Mouse (Mus musculus): ENCODE data around the gene Polr2c. TPM values are rescaled to one million over a fixed set of nuclear protein-coding genes. Genes with fewer than 3 reads are reported as not detected.

Gene Polr2c
- polyA plus RNA-seq (2014; fragmentation: Nextera tagmentation; extraction: Ambion mirVana) = 141 and 143 TPM in 2 replicates

- Histone ChIP-seq H3K9ac (ENCODE audit: low read depth, low read length) (peak within 1 kb of the TSS; percentile 95), H3K27me3 (ENCODE audit: control insufficient read depth, insufficient read depth, low read length) (no peaks in the 10 kb centered on the region), H3K36me3 (ENCODE audit: control insufficient read depth, insufficient read depth, low read length) (peaks cover 13% of the 10 kb centered on the region), H3K4me3 (ENCODE audit: low read depth, low read length) (peak within 1 kb of the TSS; percentile 100), H3K9me3 (replicated peaks; ENCODE audit: control insufficient read depth, low read length) (no peaks in the 10 kb centered on the region), H3K27ac (ENCODE audit: low read depth, low read length) (peak within 1 kb of the TSS; percentile 77), H3K4me2 (peak within 1 kb of the TSS; percentile 86), H3K4me1 (ENCODE audit: control insufficient read depth, insufficient read depth, low read length) (peaks cover 5% of the 10 kb centered on the region; the same call in 1 of the 2 replicates)
- peak; percentile 71 for ATAC-seq (replicated peaks; ENCODE audit: insufficient number of reproducible peaks, low FRiP score, low TSS enrichment)
- 1% methylated on average over 68 of the region's 68 CpGs for WGBS (ENCODE audit: insufficient replicate concordance)
These were observed at the start of gene Polr2c for GRCm38 (mm10) chr8:94857346-94858173. TSS of gene Polr2c (plus strand) at chr8:94857450.

- Histone ChIP-seq H3K36me3 (ENCODE audit: control insufficient read depth, insufficient read depth, low read length) (no peaks in the 10 kb centered on the region), H3K4me2 (no peak overlapping the region), H3K27ac (ENCODE audit: low read depth, low read length) (no peak overlapping the region), H3K9me3 (replicated peaks; ENCODE audit: control insufficient read depth, low read length) (no peaks in the 10 kb centered on the region), H3K4me3 (ENCODE audit: low read depth, low read length) (no peak overlapping the region), H3K4me1 (ENCODE audit: control insufficient read depth, insufficient read depth, low read length) (peaks cover 17% of the 10 kb centered on the region), H3K27me3 (ENCODE audit: control insufficient read depth, insufficient read depth, low read length) (0 out of 2 replicates have a peak, but pooled peaks cover 3% of the 10 kb centered on the region), H3K9ac (ENCODE audit: low read depth, low read length) (no peak overlapping the region)
- 60% methylated on average over 7 of the region's 7 CpGs for WGBS (ENCODE audit: insufficient replicate concordance)
- ATAC-seq (replicated peaks; ENCODE audit: insufficient number of reproducible peaks, low FRiP score, low TSS enrichment) = no peak
These were observed 49.7 kb upstream of the Polr2c start for GRCm38 (mm10) chr8:94807506-94807905.

- no peak for ATAC-seq (replicated peaks; ENCODE audit: insufficient number of reproducible peaks, low FRiP score, low TSS enrichment)
- Histone ChIP-seq H3K4me2 (no peak overlapping the region), H3K36me3 (ENCODE audit: control insufficient read depth, insufficient read depth, low read length) (no peaks in the 10 kb centered on the region), H3K4me3 (ENCODE audit: low read depth, low read length) (no peak overlapping the region), H3K27me3 (ENCODE audit: control insufficient read depth, insufficient read depth, low read length) (0 out of 2 replicates have a peak, but pooled peaks cover 3% of the 10 kb centered on the region), H3K4me1 (ENCODE audit: control insufficient read depth, insufficient read depth, low read length) (peaks cover 19% of the 10 kb centered on the region), H3K9ac (ENCODE audit: low read depth, low read length) (no peak overlapping the region), H3K27ac (ENCODE audit: low read depth, low read length) (no peak overlapping the region), H3K9me3 (replicated peaks; ENCODE audit: control insufficient read depth, low read length) (no peaks in the 10 kb centered on the region)
- 73% methylated on average over 6 of the region's 6 CpGs for WGBS (ENCODE audit: insufficient replicate concordance)
These were observed 48.9 kb upstream of the Polr2c start for GRCm38 (mm10) chr8:94808372-94808771.

GRCm38 (mm10) chr8:94810153-94810552 lies 47.1 kb upstream of the Polr2c start, which contains the start of gene Ccl17:
TSS of gene Ccl17 (plus strand) at chr8:94810453.
- Histone ChIP-seq H3K4me2 (no peak within 1 kb of the TSS), H3K36me3 (ENCODE audit: control insufficient read depth, insufficient read depth, low read length) (no peaks in the 10 kb centered on the region), H3K4me1 (ENCODE audit: control insufficient read depth, insufficient read depth, low read length) (peaks cover 7% of the 10 kb centered on the region; the same call in 1 of the 2 replicates), H3K27me3 (ENCODE audit: control insufficient read depth, insufficient read depth, low read length) (0 out of 2 replicates have a peak, but pooled peaks cover 3% of the 10 kb centered on the region), H3K9ac (ENCODE audit: low read depth, low read length) (no peak within 1 kb of the TSS), H3K4me3 (ENCODE audit: low read depth, low read length) (no peak within 1 kb of the TSS), H3K9me3 (replicated peaks; ENCODE audit: control insufficient read depth, low read length) (no peaks in the 10 kb centered on the region), H3K27ac (ENCODE audit: low read depth, low read length) (no peak within 1 kb of the TSS)
- ATAC-seq (replicated peaks; ENCODE audit: insufficient number of reproducible peaks, low FRiP score, low TSS enrichment) = no peak
- WGBS (ENCODE audit: insufficient replicate concordance) = 14% methylated on average over 3 of the region's 3 CpGs

- no peak overlapping the region for H3K4me2 ChIP-seq
- H3K9me3 ChIP-seq (replicated peaks; ENCODE audit: control insufficient read depth, low read length) = no peaks in the 10 kb centered on the region
- no peak overlapping the region for H3K27ac ChIP-seq (ENCODE audit: low read depth, low read length)
- no peak overlapping the region for H3K9ac ChIP-seq (ENCODE audit: low read depth, low read length)
- H3K36me3 ChIP-seq (ENCODE audit: control insufficient read depth, insufficient read depth, low read length) = no peaks in the 10 kb centered on the region
- WGBS (ENCODE audit: insufficient replicate concordance) = 76% methylated on average over 5 of the region's 5 CpGs
- ATAC-seq (replicated peaks; ENCODE audit: insufficient number of reproducible peaks, low FRiP score, low TSS enrichment) = no peak
- 0 out of 2 replicates have a peak, but pooled peaks cover 3% of the 10 kb centered on the region for H3K27me3 ChIP-seq (ENCODE audit: control insufficient read depth, insufficient read depth, low read length)
- H3K4me1 ChIP-seq (ENCODE audit: control insufficient read depth, insufficient read depth, low read length) = peaks cover 7% of the 10 kb centered on the region; the same call in 1 of the 2 replicates
- H3K4me3 ChIP-seq (ENCODE audit: low read depth, low read length) = no peak overlapping the region
These were observed 46.4 kb upstream of the Polr2c start for GRCm38 (mm10) chr8:94810855-94811254.

GRCm38 (mm10) chr8:94811654-94812053 lies 45.6 kb upstream of the Polr2c start:
- Histone ChIP-seq H3K36me3 (ENCODE audit: control insufficient read depth, insufficient read depth, low read length) (no peaks in the 10 kb centered on the region), H3K9ac (ENCODE audit: low read depth, low read length) (no peak overlapping the region; the same call in 1 of the 2 replicates), H3K4me2 (no peak overlapping the region), H3K27ac (ENCODE audit: low read depth, low read length) (no peak overlapping the region), H3K4me3 (ENCODE audit: low read depth, low read length) (no peak overlapping the region), H3K9me3 (replicated peaks; ENCODE audit: control insufficient read depth, low read length) (no peaks in the 10 kb centered on the region), H3K27me3 (ENCODE audit: control insufficient read depth, insufficient read depth, low read length) (0 out of 2 replicates have a peak, but pooled peaks cover 3% of the 10 kb centered on the region), H3K4me1 (ENCODE audit: control insufficient read depth, insufficient read depth, low read length) (peaks cover 7% of the 10 kb centered on the region; the same call in 1 of the 2 replicates)
- 62% methylated on average over 6 of the region's 6 CpGs for WGBS (ENCODE audit: insufficient replicate concordance)
- ATAC-seq (replicated peaks; ENCODE audit: insufficient number of reproducible peaks, low FRiP score, low TSS enrichment) = no peak

GRCm38 (mm10) chr8:94812645-94813098 lies 44.6 kb upstream of the Polr2c start:
- H3K4me2 ChIP-seq = peak overlapping the region; percentile 33; the same call in 1 of the 2 replicates
- H3K4me1 ChIP-seq (ENCODE audit: control insufficient read depth, insufficient read depth, low read length) = peaks cover 3% of the 10 kb centered on the region; the same call in 1 of the 2 replicates
- H3K9ac ChIP-seq (ENCODE audit: low read depth, low read length) = no peak overlapping the region
- H3K27ac ChIP-seq (ENCODE audit: low read depth, low read length) = no peak overlapping the region
- ATAC-seq (replicated peaks; ENCODE audit: insufficient number of reproducible peaks, low FRiP score, low TSS enrichment) = peak; percentile 35; the same call in 1 of the 2 replicates
- no peaks in the 10 kb centered on the region for H3K36me3 ChIP-seq (ENCODE audit: control insufficient read depth, insufficient read depth, low read length)
- WGBS (ENCODE audit: insufficient replicate concordance) = 31% methylated on average over 6 of the region's 6 CpGs
- H3K9me3 ChIP-seq (replicated peaks; ENCODE audit: control insufficient read depth, low read length) = no peaks in the 10 kb centered on the region
- H3K27me3 ChIP-seq (ENCODE audit: control insufficient read depth, insufficient read depth, low read length) = 0 out of 2 replicates have a peak, but pooled peaks cover 3% of the 10 kb centered on the region
- no peak overlapping the region for H3K4me3 ChIP-seq (ENCODE audit: low read depth, low read length)

GRCm38 (mm10) chr8:94814556-94814955 lies 42.7 kb upstream of the Polr2c start:
- Histone ChIP-seq H3K4me1 (ENCODE audit: control insufficient read depth, insufficient read depth, low read length) (0 out of 2 replicates have a peak, but pooled peaks cover 2% of the 10 kb centered on the region), H3K27me3 (ENCODE audit: control insufficient read depth, insufficient read depth, low read length) (0 out of 2 replicates have a peak, but pooled peaks cover 3% of the 10 kb centered on the region), H3K27ac (ENCODE audit: low read depth, low read length) (no peak overlapping the region), H3K4me2 (no peak overlapping the region), H3K9ac (ENCODE audit: low read depth, low read length) (no peak overlapping the region), H3K9me3 (replicated peaks; ENCODE audit: control insufficient read depth, low read length) (no peaks in the 10 kb centered on the region), H3K4me3 (ENCODE audit: low read depth, low read length) (no peak overlapping the region), H3K36me3 (ENCODE audit: control insufficient read depth, insufficient read depth, low read length) (no peaks in the 10 kb centered on the region)
- 0% methylated on average over 1 of the region's 1 CpGs for WGBS (ENCODE audit: insufficient replicate concordance)
- no peak for ATAC-seq (replicated peaks; ENCODE audit: insufficient number of reproducible peaks, low FRiP score, low TSS enrichment)
